Mouse (Mus musculus) c-Kit-positive CD71-positive TER-119-negative erythroid progenitor cells, embryonic 14.5 days (primary cell): ENCODE measurements around the gene Eno4.
A peak's percentile ranks its signal among the peaks of the same experiment; 100 is the strongest.
"Not testable (repeated sequence)": the region's sequence is repeated elsewhere in the genome, so short reads cannot be mapped to it uniquely, and the experiment has no call there.

ENCODE experiments used
- DNase-seq: peaks from one replicate; pipeline ENCODE4 v3.0.0-alpha.2; 2013; ENCODE audit warnings: low read depth

Gene Eno4

DNA sequence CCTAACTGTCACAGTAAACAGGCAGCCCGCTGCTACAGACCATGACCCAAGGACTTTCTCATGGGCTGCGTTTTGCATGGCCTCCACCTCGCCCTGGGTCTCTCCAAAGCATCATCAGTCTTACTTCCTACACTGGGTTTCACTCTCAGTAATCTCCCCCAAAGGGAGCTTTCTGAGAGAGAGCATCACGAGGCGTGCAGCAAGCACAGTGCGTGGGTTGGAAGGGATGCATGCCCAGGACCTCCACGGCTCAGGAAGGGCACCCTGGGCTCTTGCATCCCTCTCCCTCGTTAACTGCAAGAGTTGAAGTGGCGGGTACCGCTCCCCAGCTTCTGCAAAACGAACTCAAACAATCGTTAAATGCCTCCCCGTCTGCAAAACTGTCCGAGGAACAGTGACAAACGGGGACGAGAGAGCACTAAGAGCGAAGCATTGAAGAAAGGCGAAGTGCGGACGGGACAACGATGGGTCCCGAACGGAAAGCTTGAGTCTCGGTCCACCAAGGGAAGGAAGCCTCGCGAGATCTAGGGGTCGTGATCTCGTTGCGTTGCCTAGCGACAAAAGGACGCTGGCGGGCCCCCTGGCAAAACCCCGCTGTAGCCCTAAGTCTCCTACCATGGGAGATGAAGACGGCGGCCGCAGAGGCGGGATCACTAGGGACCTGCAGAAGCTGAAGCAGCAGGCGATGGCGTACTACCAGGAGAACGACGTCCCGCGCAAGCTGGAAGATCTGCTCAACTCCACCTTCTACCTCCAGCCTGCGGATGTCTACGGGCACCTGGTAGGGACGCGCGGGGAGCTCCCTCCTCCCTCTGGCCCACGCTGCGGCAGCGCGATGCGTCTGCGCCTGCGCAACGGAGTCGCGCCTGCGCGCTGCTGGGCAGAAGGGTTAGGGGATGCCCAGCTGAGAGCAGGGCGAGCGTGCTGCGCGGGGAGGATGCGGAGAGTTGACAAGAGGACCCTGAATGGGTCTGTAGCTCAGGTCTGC, at the start of gene Eno4, which contains the start of gene Hspa12a:
Eno4 (plus strand) TSS at position 585 of the 988 bp plus-strand sequence.
Hspa12a (minus strand) TSS at position 814 of the 988 bp plus-strand sequence.
- DNase-seq: peak; percentile 68

DNA sequence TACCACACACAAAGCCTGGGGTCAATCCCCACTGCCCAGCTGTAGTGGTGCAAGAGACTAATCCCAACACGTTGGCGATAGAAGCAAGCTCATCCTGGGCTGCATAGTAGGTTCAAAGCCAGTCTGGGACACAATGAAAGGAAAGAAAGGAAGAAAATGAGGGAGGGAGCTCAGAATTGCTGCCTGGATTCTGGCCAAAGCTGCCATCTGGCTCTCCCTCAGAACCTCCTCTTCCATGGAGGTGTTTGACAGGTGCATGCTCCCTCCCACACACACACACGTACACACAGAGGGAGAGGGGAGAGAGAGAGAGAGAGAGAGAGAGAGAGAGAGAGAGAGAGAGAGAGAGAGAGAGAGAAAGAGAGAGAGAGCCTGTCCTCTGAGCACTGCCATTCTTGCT, 47.0 kb upstream of the Eno4 start:
- DNase-seq: no peak

DNA sequence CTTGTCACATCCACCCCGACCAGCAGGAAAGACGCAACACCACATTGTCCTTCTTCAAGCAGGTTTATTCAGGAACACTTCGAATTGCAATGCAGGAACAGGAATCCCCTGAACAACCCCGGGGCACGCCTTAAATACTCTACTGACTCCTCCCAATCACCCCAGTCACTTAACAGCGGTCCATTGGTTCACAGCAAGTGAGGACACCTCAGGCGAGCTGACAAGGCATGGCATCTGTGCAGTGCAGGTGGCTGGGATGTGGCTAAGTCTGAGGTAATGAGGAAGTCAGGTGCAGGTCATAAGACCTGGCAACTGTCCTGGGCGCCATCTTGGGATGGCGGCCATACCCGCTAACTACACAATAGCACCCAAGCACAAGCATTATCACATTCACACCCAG, 42.8 kb upstream of the Eno4 start:
- not testable (repeated sequence) for DNase-seq

DNA sequence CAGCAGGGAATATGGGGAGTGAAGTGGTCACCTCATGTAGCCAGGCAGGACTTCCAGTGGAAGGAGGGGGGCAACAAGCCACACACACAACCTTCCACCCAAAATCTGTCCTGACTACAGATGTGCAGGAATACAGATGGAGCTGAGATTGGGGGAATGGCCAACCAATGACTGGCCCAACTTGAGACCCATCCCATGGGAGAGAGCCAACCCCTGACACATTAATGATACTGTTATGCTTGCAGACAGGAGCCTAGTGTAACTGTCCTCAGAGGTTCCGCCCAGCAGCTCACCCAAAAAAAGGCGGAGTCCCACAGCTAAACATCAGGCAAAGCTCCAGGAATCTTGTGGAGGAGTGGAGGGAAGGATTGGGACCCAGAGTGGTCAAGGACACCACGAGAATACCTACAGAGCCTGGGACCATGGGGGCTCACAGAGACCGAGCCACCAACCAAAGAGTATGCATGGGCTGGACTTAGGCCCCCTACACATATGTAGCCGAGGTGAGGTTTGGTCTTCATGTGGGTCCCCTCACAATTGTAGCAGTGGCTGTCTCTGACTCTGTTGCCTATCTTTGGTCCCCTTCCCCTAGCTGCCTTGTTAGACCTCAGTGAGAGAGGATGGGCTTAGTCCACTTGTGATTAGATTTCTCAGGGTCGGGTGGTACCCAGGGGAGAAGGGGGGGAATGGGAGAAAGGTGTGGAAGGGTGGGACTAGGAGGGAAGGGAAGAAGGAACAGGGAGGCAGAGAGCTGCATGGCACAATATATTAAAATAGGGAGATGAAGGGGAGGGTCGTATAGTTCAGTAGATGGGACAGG, 39.9 kb upstream of the Eno4 start:
- no peak for DNase-seq

DNA sequence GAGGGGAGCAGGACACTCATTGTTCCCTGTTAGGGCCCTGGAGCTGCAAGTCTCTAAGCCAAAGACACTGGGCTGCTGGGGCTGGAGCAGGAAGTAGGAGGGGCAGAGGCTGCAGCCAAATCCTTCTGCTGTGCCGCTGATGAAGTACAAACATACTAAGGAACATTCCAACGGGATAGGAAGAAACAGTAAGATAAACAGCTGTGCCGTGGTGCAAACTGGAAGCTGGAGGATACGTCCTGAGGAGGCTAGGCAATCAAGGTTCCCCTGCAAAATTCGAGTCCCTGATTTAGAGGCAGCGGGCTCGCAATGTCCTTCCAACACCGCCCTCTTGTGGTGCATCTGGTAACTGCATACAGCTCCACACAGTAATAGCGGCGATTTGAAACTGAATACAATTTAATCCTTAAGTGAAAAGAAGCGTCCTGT, 39.3 kb upstream of the Eno4 start:
- DNase-seq: peak; percentile 19

DNA sequence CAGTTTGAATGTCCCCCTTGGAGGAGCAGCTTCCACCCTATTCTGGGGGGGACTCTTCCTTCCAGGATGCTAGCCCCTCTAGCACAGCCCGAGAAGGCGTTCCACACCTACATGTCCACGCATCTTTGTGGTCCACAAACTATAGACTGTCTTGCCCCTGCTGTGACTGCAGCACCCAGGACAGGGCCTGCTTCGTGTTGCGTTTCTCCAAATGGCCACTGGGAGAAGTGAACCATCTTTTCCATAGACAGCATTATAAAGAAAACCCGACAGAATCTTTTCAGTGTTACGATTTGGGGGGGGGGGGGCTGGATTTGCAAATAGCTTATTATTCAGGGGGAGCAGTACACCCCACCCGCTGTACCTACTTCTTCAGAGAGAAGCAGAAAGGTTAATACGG, 36.5 kb upstream of the Eno4 start:
- no peak for DNase-seq

DNA sequence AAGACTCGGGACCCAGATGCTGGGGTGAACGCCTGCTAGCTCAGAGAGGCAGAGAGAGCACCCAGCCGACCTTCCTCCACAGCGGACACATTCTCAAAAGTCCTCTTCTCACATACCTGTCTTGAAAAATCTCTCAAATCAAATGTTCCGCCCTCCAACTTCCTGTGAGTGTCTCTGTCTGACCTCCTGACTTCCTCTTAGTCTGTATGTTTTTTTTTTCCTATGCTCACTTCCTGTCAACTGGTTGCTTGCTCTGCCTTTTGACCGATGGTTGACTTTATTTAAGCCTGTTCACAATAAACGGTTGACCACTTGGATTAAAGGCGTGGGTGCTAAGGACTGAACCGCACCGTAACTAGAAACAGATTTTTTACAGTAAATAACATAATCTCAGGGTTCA, 35.2 kb upstream of the Eno4 start:
- no peak for DNase-seq

DNA sequence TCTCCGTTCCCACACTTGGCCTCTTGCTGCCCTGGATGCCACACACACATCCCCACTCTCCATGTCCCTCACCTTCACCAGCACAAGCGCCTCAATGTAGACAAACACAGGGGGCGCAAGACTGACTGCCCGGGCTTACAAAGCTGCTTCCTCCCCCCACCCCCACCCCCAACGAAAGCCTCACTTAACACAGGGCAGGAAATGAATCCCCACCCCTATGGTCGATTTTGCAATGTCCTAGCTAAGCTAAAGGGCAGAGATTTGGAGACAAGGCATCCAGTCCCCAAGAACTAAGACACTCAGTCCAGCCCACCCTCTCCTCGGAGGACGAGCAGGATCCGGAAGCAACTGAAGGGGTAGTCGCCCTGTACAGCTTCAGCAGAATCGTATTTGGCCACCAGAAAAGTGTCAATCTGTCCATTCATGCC, 32.3 kb upstream of the Eno4 start:
- DNase-seq: no peak

DNA sequence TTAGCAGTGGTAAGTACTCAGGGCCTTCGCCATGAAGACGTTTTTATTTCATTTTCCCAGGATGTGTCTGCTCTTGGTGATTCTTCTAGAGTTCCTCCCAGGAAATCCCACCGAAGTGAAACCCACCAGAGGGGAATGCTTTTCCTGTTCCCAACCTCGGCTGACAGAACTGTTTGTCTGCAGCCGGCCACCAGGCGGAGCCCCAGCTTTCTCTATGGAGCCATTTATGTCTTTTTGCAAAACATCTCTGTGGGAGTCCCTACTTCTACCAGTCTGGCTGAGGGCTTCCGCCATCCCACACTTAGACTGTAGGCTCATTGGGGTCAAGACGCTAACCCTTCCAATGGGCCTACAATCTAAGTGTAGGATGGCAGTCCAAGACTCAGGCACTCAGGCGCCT, 31.8 kb upstream of the Eno4 start:
- no peak for DNase-seq

DNA sequence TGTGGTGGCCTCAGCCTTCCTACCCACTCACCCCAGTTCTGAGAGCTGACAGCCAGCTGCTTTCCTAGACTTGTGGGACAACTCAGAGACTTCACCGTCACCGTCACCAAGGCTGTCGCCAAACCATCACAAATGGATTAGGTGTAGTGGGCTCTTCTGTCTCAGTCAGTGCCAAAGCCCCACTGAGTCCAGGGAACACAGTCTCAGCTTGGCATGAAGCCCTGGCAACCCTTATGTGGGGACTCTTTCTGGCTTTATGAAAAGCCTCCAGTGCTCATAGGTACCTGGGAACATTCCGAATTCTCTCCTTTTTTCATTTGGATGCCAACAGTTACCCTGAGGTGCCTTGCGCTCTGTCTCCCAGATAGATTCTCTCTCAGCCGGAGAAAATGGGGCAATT, 29.9 kb upstream of the Eno4 start:
- DNase-seq: no peak

DNA sequence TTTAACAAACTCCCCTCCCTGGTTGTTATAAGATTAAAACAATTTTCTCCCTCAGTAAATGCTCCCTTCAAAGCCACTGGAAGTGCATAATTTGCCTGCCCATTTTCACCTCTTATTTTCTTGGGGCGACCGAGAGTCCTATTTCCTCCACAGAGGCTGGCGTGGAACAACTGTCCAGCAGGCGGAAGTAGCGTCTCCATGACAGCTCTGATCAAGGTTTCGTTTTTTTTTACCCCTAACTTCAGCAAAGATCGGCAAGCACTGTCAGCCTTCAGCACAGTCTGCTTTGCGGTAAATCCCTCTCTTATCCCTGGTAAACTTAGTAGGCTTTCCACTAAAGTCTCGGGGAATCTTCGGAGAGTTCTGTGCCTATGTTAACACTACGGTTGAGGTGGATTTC, 24.6 kb upstream of the Eno4 start:
- no peak for DNase-seq

DNA sequence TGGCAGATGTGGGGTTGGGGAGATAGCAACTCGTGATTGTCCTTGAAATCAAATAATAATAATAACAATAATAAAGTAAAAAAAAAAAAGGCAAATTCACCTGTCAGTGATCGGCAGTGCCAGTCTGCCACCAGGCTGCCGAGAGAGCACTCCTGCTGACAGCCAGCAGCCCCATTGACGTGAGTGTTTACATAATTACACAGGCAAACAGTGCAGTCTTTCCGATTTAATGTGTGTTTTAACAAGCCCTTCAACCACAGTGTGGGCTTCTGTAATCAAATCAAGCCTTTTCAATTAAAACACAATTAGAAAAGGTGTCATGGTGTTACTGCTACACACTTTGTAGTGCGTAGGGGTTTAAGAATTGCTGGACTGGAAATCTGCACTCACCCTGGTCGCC, 24.1 kb upstream of the Eno4 start:
- DNase-seq: no peak

DNA sequence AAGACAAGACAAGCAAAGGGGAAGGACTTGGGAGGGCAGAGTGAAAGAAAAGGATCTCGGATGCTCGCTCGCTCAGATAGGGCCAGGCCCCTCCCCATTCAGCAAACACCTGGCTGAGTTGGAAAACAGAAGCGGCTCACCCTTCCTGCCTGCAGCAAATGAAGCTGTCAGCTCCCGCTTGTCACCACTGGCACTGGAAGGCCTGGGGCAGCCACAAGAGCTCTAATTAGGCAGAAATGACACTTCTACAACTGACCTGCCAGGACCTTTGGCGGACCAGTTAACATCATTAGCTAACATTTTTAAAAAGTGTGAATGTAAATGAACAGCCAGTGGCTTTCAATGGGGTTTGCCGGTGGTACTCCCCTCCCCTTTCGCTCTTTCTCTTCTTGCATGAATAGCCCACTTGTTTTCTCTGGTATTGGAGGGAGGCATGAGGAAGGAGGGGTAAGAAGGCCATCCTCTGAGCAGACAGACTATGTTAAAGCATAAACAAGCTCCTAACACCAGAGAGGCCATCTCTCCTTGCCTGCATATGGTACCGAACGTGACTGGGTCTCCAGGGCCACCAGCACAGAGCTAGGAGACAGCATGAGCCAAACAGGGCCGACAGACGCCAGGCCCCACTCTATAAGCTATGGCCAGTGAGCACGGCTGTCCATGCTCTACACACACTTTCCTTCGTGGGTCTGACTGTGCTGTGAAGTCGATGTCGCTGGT, 12.0 kb upstream of the Eno4 start:
- DNase-seq: no peak

DNA sequence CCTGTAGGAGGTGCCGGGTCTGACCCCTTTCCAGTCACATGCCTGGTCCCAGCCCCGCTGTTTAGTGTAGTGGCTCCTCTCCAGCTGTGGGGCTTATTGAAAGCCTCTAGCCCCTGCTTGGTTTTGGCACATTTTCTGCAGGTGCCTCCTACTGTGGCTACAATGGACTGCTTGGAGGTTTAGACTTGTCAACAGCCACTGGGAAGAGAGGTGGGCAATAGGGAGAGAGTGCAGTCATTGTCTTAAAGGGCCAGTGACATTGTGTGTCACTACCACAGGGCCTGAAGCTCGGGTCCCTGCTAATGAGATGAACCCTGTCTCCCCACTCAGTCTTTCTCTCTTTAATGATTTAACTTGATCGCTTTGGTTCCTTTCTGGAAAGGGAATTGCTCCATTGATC, 10.2 kb upstream of the Eno4 start:
- no peak for DNase-seq

DNA sequence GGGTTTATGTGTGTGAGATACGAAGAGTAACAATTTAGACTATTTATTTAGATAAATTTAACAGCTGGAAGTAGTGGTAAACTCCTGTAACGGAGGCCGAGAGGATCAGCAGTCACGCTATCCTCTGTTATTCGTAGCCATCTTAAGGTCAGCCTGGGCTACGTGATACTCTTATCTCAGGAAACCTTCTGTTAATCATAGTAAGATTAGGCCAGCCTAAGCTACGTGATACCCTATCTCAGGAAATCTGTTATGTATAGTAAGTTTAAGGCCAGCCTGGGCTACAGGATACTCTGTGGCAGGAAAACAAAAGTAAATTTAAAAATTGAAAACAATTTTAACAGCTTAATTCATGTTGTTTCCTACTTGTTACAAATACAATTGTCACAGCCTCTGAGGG, 2.7 kb downstream of the Eno4 start:
- no peak for DNase-seq

DNA sequence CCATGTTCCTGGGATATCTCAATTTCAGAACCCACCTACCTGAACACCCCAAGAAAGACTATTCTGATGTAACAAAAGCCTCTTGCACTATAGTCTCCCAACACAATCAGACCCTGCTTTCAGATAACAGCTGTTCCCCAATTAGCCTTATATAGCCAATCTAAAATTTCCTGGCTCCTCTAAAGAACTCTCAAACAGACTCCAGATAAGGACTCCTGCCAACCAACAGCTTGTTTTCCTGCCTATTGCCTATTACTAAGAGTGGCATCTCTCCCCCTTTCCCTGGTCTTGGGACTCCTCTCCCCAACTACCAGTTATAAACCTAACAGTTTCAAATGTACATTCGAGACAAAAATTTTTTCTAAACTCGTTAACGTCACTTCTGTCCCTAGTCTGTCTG, 8.3 kb downstream of the Eno4 start:
- DNase-seq: no peak

DNA sequence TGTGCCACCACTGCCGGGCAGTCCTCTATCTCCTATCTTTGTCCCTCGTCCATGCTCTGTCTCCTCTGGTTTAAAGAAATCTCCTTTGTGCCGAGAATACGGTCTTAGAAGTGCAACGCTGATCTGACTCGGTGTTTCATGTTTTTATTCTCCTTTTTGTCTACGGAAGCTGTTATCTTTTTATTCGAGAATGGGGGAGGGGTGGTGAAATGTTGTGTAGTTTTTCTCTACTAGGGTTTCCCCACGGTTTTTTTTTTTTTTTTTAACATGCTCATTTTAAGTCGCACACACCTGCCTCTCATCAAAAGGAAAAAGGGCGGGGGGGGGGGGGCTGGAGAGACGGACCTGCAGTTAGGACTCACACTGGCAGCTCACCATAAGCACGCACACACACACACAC, 9.0 kb downstream of the Eno4 start:
- DNase-seq: no peak

DNA sequence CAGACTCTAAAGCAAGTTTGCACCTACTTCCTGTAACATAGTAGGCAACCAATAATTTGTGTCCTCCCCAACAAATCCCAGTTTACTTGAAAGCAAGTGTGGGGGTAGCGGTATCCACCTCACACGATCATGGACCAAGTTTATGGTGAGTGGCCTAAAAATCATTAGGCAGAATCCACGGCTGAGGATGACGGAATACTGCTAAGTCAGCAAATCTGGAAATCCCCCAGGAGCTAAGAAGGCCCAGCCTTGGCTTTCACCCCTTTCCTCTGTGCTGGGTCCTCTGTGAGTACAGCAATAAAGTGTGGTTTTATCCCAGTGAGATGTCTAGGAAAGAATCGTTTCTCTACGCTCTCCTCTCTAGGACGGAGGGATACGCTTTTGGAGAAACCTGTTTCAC, 11.6 kb downstream of the Eno4 start:
- no peak for DNase-seq

DNA sequence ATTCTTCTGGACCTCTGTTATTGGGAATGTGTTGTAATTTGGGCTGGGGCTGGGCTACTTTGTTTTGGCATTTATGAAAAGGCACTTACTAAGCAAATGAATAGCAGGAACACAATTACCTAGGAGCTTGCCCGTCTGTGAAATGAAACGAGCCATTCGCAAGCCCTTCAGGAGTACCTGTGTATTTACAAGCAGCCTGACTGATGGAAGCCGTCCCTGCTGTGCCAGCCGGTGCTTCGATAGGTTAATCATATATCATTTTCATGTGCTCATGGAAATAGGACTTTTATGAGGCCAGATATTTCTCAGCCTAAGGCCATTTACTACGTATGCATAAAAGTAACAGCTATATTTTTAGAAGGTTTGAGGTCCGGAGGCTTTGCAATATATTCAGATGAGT, 19.8 kb downstream of the Eno4 start:
- DNase-seq: no peak

DNA sequence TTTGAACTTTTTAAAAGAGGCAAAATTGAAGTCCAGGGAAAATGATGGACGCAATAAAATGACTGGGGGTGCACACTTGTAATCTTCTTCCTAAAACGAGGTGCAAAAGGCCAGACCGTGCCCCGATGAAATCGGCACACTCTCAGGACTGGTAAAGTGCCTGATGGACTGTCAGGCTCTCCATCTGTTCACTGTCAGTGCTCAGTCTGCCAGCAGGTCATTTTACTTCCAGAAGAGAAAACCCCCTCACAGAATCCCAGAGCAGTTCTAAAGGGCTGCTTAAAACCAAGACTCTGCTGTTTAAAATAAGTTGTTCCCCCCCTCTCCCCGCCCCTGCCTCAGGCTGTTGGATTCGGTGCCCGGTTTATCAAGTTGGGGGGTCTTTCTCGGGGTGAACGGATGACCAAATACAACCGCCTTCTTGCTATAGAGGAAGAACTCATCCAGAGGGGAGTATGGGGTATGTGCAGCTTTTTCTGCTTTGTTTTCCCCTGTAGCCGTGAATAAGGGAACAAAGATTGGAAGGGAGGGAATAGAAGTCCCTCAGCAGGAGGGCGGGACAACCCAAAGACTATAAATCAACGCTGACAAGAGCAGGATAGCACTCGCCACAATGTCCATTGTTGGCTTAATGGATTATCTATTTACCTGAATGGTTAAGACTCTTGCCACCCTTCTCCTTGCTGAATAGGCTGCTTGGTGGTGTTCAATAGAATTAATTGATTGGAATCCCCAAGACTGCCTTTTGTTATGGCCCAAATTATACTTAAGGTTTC, 25.7 kb downstream of the Eno4 start:
- DNase-seq: no peak

DNA sequence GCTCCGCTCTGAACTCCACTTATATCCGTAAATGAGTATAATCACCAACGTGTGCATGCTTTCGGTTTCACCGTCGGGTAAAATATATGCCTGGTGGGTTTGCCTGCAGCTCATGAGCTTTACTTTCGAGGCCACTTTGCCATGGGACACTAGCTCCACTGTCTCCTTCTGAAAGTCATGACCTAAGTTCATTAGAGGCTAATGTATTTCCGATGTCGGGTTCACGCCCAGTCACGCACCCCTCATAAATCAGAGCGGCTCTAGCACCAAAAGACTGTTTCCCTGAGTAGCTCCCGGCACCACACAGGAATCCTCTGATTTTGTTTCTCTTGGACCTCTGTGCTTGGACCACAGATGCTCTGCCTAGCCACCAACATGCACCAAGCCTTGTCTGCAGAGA, 27.6 kb downstream of the Eno4 start:
- no peak for DNase-seq

DNA sequence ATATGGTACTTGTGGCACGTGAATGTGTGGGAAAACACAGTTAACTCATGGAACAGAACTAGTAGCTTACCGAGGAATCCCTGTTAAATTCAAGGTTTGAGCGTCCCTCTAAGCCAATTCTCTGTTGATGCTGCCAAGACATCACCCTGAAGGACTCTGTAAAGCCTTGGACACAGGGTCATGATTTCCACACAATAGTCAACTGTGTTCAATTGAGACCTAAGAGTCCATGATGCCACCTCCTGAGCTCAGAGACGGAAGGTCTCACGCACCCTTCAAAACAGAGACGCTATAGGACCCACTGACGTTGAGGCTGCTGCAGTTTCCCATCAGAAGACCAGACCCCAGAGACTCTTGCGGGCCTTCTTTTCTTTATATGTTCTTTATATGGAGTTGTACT, 30.9 kb downstream of the Eno4 start:
- no peak for DNase-seq
